Mouse (Mus musculus) intestine, embryonic 16.5 days (tissue): Measurements from ENCODE around the gene Ccdc71. TPM values are rescaled to one million over a fixed set of nuclear protein-coding genes. Genes with fewer than 3 reads are reported as not detected.

ENCODE experiments used
- ATAC-seq: fragments of 200-750 bp; cut with Nextera tagmentation; 2 replicates; pipeline ENCODE4 v1.8.0; 2017; ENCODE audit warnings: moderate TSS enrichment, moderate library complexity
- H3K27ac ChIP-seq: fragments of 300-500 bp; sonication (generic); 2 replicates; pipeline ENCODE4 v1.5.1; 2014; ENCODE audit warnings: mild to moderate bottlenecking, low read length
- H3K27me3 ChIP-seq: fragments of 300-500 bp; sonication (generic); replicated peaks from 2 replicates; pipeline ENCODE4 v1.6.1; 2014; ENCODE audit warnings: low read length, control low read depth, mixed read lengths; ENCODE audit not compliant: control insufficient read depth, insufficient read depth
- H3K36me3 ChIP-seq: fragments of 300-500 bp; sonication (generic); 2 replicates; pipeline ENCODE4 v1.6.1; 2014; ENCODE audit warnings: low read length, control low read depth; ENCODE audit not compliant: control insufficient read depth, insufficient read depth
- H3K4me1 ChIP-seq: fragments of 300-500 bp; sonication (generic); 2 replicates; pipeline ENCODE4 v1.6.1; 2014; ENCODE audit warnings: low read length, control low read depth, mixed read lengths; ENCODE audit not compliant: control insufficient read depth, insufficient read depth
- H3K4me2 ChIP-seq: fragments of 300-500 bp; sonication (generic); 2 replicates; pipeline ENCODE4 v1.6.1; 2014; ENCODE audit warnings: low read depth, low read length, control low read depth
- H3K4me3 ChIP-seq: fragments of 300-500 bp; sonication (generic); 2 replicates; pipeline ENCODE4 v1.5.1; 2014; ENCODE audit warnings: mild to moderate bottlenecking, low read length
- H3K9ac ChIP-seq: fragments of 300-500 bp; sonication (generic); 2 replicates; pipeline ENCODE4 v1.6.1; 2014; ENCODE audit warnings: low read depth, low read length
- H3K9me3 ChIP-seq: fragments of 300-500 bp; sonication (generic); 2 replicates; pipeline ENCODE4 v1.6.1; 2016; ENCODE audit warnings: low read length, control low read depth; ENCODE audit not compliant: control insufficient read depth
- WGBS: fragments of 180-500 bp; shearing (Covaris S2); extraction: QIAGEN DNeasy Blood & Tissue Kit; methylation state at CpG from one replicate; pipeline ENCODE4 v1.1.7; 2014; 5-methylcytosine and 5-hydroxymethylcytosine counted together
- polyA plus RNA-seq: library from polyadenylated mRNA; unstranded; fragments of >200 nt; fragmentation: Nextera tagmentation; extraction: Ambion mirVana; gene quantifications from 2 replicates; pipeline ENCODE4 v1.2.1, GENCODE M21; 2015

Ccdc71 gene
- polyA plus RNA-seq, 1 experiment from 2014 or later, result 53.5 TPM

- WGBS, result 74% methylated on average over 16 of the region's 16 CpGs
- Histone ChIP-seq H3K9me3 (no peaks in the 10 kb centered on the region), H3K4me3 (peak overlapping the region; percentile 98), H3K4me2 (peak overlapping the region; percentile 95), H3K36me3 (peaks cover 46% of the 10 kb centered on the region), H3K27me3 (no peaks in the 10 kb centered on the region), H3K27ac (no peak overlapping the region), H3K4me1 (peaks cover 21% of the 10 kb centered on the region), H3K9ac (peak overlapping the region; percentile 96)
- no peak for ATAC-seq
Measured at GRCm38 (mm10) chr9:108492043-108492750, 31.9 kb downstream of the Ccdc71 start.

- no peaks in the 10 kb centered on the region for H3K9me3 ChIP-seq
- no peak overlapping the region for H3K4me3 ChIP-seq
- peaks cover 21% of the 10 kb centered on the region for H3K4me1 ChIP-seq
- no peak overlapping the region for H3K4me2 ChIP-seq
- H3K9ac ChIP-seq, result no peak overlapping the region
- no peak for ATAC-seq
- no peak overlapping the region for H3K27ac ChIP-seq
- 96% methylated on average over 8 of the region's 8 CpGs for WGBS
- H3K27me3 ChIP-seq, result no peaks in the 10 kb centered on the region
- H3K36me3 ChIP-seq, result peaks cover 52% of the 10 kb centered on the region
Measured at GRCm38 (mm10) chr9:108493246-108493645, 32.9 kb downstream of the Ccdc71 start.

GRCm38 (mm10) chr9:108494146-108494825 is 34.0 kb downstream of the Ccdc71 start:
- 92% methylated on average over 19 of the region's 19 CpGs for WGBS
- Histone ChIP-seq H3K27me3 (no peaks in the 10 kb centered on the region), H3K9ac (no peak overlapping the region), H3K4me3 (no peak overlapping the region), H3K4me2 (no peak overlapping the region), H3K4me1 (peaks cover 21% of the 10 kb centered on the region), H3K36me3 (peaks cover 60% of the 10 kb centered on the region), H3K9me3 (no peaks in the 10 kb centered on the region), H3K27ac (no peak overlapping the region)
- no peak for ATAC-seq

GRCm38 (mm10) chr9:108494905-108495304 is 34.6 kb downstream of the Ccdc71 start:
- H3K4me1 ChIP-seq, result peaks cover 19% of the 10 kb centered on the region
- H3K4me2 ChIP-seq, result no peak overlapping the region
- WGBS, result 84% methylated on average over 10 of the region's 10 CpGs
- no peaks in the 10 kb centered on the region for H3K9me3 ChIP-seq
- peaks cover 63% of the 10 kb centered on the region for H3K36me3 ChIP-seq
- ATAC-seq, result no peak
- H3K27ac ChIP-seq, result no peak overlapping the region
- H3K4me3 ChIP-seq, result no peak overlapping the region
- no peak overlapping the region; the same call in 1 of the 2 replicates for H3K9ac ChIP-seq
- H3K27me3 ChIP-seq, result no peaks in the 10 kb centered on the region

- no peak overlapping the region for H3K4me2 ChIP-seq
- WGBS, result 92% methylated on average over 7 of the region's 7 CpGs
- no peak for ATAC-seq
Measured at GRCm38 (mm10) chr9:108499231-108499630, 38.9 kb downstream of the Ccdc71 start.

GRCm38 (mm10) chr9:108499943-108500342 is 39.6 kb downstream of the Ccdc71 start:
- H3K4me2 ChIP-seq, result no peak overlapping the region
- H3K27me3 ChIP-seq, result no peaks in the 10 kb centered on the region
- no peak overlapping the region for H3K9ac ChIP-seq
- WGBS, result 91% methylated on average over 15 of the region's 15 CpGs
- H3K4me3 ChIP-seq, result no peak overlapping the region
- ATAC-seq, result no peak
- H3K27ac ChIP-seq, result no peak overlapping the region
- no peaks in the 10 kb centered on the region for H3K4me1 ChIP-seq
- no peaks in the 10 kb centered on the region for H3K9me3 ChIP-seq
- peaks cover 57% of the 10 kb centered on the region for H3K36me3 ChIP-seq

More at GRCm38 (mm10) chr9:108499231-108499630, 38.9 kb downstream of the Ccdc71 start:
- Histone ChIP-seq H3K4me3 (no peak overlapping the region), H3K4me1 (no peaks in the 10 kb centered on the region), H3K27me3 (no peaks in the 10 kb centered on the region), H3K27ac (no peak overlapping the region), H3K36me3 (peaks cover 64% of the 10 kb centered on the region), H3K9ac (no peak overlapping the region), H3K9me3 (no peaks in the 10 kb centered on the region)

- Histone ChIP-seq H3K4me1 (peaks cover 11% of the 10 kb centered on the region), H3K4me2 (peak overlapping the region; percentile 88), H3K9ac (no peak overlapping the region), H3K27me3 (no peaks in the 10 kb centered on the region), H3K36me3 (peaks cover 6% of the 10 kb centered on the region; the same call in 1 of the 2 replicates), H3K27ac (no peak overlapping the region), H3K4me3 (peak overlapping the region; percentile 79; the same call in 1 of the 2 replicates), H3K9me3 (no peaks in the 10 kb centered on the region)
- no peak for ATAC-seq
- WGBS, result 88% methylated on average over 7 of the region's 7 CpGs
Measured at GRCm38 (mm10) chr9:108506901-108507300, 46.6 kb downstream of the Ccdc71 start.

- Histone ChIP-seq H3K4me3 (peak within 1 kb of the TSS; percentile 79), H3K27ac (peak within 1 kb of the TSS; percentile 86), H3K9me3 (no peaks in the 10 kb centered on the region), H3K27me3 (no peaks in the 10 kb centered on the region), H3K4me2 (peak within 1 kb of the TSS; percentile 88), H3K9ac (peak within 1 kb of the TSS; percentile 80), H3K4me1 (peaks cover 11% of the 10 kb centered on the region), H3K36me3 (peaks cover 14% of the 10 kb centered on the region)
- peak; percentile 98 for ATAC-seq
- WGBS, result under 1% methylated on average over 37 of the region's 37 CpGs
Measured at GRCm38 (mm10) chr9:108507619-108508434, 47.5 kb downstream of the Ccdc71 start, which contains the start of gene Qars. Gene Qars, plus strand, starts transcription at chr9:108507706.

GRCm38 (mm10) chr9:108508776-108509175 is 48.4 kb downstream of the Ccdc71 start:
- Histone ChIP-seq H3K9ac (peak overlapping the region; percentile 80), H3K27me3 (no peaks in the 10 kb centered on the region), H3K36me3 (peaks cover 21% of the 10 kb centered on the region), H3K27ac (no peak overlapping the region), H3K4me2 (peak overlapping the region; percentile 88), H3K4me3 (peak overlapping the region; percentile 79), H3K9me3 (no peaks in the 10 kb centered on the region), H3K4me1 (peaks cover 11% of the 10 kb centered on the region)
- 86% methylated on average over 7 of the region's 7 CpGs for WGBS
- ATAC-seq, result no peak
